Mouse (Mus musculus): ENCODE results near the gene Neurl4.
"Not testable (repeated sequence)": the region's sequence is repeated elsewhere in the genome, so short reads cannot be mapped to it uniquely, and the experiment has no call there.

Gene Neurl4

DNA sequence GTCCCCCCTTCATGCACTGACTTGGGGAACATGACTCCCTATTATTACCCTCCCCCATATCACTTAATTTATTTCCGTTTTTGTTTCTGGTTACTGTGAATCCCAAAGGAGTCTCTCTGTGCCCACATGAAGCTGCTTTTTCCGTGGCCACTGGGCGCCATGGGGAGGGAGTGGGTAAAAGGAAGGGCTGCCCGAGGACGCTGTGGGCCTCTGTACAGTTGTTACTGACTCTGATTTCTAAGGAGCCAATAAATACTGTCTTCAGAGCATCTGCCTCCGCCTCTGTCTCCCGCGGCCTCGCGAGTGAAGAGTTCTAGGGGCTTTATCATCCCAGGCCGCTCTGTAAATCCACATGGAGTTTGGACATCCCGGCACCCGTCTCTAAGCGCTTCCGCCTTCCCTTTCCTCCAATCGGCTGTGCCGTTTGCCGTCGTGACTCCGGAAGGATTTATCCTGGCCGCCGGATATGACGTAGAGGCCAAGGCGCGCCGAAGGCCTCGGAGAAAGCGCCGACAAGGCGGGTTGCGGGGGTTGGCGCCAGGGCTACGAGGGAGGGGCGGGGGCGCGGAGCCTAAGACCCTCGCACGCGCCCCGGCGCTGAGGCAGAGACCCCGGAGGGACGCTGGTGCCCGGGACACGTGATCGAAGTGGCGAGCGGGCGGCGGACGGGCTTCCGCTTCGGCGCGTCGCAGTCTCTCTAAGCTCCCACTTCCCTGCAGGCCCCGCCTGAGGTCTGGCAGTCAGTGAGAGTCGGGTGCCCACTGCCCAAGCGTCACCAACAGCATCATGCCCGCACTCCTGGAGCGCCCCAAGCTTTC lies 12.9 kb downstream of the Neurl4 start, which contains the start of gene Gps2:
Gene Gps2, plus strand, starts transcription at position 335 of the 818 bp plus-strand sequence.
- DNase-seq (ENCODE audit: low spot score), result peak; percentile 89

DNA sequence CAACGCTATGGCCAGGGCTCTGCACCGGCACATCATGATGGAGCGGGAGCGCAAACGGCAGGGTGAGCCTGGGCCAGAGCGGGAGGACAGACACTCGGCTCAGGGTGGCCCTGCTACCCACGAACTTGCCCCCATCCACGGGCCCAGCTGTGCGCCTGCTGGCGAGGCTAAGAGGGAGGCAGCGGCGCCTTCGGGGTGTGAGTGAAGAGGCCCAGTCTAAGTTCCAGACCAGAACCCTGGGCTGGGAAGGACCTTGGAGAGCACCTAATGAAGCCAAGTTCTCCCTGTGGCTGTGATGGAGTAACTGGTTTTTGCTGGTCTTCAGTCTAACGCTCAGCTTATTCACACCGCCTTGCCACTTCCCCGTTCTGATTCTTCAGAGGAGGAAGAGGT lies 13.5 kb downstream of the Neurl4 start:
- no peak for DNase-seq (ENCODE audit: low spot score)

DNA sequence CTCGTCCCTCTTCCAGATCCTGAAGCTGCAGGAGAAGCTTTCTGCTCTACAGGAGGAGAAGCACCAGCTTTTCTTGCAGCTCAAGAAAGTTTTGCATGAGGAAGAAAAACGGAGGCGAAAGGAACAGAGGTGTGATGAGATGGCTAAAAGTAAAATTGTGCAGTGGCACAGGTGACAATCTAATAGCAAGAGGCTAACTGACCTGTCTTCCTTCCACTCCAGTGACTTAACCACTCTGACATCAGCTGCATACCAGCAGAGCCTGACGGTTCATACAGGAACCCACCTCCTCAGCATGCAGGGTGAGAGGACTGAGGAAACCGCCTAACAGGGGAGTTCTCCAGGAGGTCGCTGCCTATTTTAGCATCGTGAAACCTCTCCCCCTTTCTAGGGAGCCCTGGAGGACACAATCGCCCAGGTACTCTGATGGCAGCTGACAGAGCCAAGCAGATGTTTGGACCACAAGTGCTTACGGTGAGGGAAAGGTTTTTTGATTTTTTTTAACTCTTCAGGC lies 14.1 kb downstream of the Neurl4 start:
- no peak for DNase-seq (ENCODE audit: low spot score)

DNA sequence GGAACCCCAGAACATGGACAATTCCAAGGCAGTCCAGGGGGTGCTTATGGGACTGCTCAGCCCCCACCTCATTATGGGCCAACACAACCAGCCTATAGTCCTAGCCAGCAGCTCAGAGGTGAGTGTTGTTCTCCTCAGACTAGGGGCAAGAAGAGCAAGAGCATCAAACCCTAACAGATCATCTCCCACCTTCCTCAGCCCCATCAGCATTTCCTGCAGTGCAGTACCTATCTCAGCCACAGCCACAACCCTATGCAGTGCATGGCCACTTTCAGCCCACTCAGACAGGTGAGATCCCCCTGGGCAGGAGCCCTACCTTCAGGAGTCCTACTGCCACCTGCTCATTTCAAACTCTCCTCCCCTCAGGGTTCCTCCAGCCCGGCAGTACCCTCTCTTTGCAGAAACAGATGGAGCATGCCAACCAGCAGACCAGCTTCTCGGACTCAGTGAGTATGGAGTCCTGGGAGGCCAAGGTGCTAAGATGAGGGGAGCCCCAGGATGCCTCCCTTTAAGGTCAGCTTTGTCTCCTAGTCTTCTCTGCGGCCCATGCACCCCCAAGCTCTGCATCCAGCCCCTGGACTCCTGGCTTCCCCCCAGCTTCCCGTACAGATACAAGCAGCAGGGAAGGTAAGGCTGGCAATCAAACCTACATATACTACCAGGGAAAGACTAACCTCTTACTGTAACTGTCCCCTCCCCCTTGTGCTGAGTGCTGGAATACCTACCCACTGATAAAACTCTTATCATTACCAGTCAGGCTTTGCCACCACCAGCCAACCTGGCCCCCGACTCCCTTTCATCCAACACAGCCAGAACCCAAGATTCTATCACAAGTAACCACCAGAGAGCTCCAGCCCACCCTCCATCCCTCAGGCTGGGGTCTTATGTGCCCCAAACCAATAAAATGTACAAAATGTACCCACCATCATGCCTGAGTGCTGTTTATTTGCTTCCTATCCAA lies 15.1 kb downstream of the Neurl4 start:
- no peak for DNase-seq (ENCODE audit: low spot score)

DNA sequence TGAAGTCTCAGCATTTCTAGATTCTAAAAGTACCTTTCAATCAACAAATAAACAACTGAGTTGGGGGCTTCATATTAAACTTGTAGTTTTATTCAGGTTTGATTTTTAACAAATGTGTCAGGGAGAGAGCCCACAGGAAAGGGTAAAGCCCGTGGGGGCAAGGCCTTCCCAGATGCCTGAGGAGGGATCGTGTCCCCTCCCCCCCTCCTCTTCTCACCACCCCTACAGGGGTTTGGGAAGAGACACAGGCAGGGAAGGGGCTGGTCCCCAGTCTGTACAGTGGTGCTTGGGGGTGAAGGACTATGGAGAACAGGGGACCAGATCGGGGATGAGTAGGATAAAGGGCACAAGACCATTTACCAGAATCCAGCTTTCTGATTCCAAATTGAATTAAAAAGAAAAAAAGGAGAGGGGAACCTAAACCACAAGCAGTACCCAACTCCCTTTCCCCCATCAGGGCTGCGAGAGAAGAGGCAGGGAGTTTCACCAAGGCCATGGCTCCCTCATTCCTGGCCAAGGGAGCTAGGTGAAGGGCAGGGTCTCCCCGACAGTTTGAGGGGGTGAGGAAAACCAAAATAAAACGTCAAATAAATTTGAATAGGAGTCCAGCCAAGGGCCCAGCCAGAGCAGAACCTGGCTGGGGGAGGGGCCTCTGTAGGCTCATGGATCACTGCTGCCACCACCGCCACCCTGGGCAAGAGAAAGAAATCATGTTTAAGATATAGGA lies 15.9 kb downstream of the Neurl4 start:
- DNase-seq (ENCODE audit: low spot score), result not testable (repeated sequence)

DNA sequence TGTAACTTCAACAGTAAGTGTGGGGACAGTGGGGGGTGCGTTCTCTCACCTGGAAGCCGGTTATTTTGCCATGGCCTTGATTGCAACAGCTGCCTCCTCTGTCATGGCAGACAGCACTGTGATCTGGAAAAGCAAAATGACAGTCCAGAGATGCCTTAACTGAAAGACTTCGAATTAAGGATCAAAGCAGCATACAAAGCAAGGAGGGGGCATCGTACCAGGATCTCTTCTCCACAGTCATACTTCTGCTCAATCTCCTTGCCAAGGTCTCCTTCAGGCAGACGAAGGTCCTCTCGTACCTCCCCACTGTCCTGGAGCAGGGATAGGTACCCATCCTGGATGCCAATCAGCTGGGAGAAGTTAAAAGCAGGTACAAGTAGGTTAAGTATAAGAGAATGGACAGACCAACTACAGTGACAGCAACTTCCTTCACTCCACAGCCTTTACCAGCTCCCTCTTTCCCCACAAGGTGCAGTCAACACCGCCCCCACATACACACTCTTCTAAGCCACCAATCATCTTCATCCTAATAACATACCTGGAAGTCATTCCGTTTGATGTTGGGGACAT lies 16.6 kb downstream of the Neurl4 start:
- no peak for DNase-seq (ENCODE audit: low spot score)

DNA sequence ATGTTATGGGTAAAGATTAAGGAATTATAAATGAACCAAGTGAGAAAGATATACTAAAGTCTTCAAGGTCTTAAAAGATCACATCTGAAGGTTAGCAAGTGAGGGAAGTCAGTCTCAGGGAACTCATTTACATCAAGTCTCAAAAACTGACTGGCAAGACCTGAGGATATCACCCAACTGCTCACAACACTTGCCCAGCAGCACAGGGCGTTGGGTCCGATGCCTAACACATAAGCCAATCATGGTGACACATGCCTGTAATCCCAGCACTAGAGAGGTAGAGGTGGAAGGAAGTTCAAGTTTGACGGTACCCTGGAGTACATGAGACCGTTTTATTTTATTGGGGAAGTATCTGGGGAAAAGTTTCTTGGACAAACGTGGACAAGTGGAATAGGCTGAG lies 17.2 kb downstream of the Neurl4 start:
- no peak for DNase-seq (ENCODE audit: low spot score)

DNA sequence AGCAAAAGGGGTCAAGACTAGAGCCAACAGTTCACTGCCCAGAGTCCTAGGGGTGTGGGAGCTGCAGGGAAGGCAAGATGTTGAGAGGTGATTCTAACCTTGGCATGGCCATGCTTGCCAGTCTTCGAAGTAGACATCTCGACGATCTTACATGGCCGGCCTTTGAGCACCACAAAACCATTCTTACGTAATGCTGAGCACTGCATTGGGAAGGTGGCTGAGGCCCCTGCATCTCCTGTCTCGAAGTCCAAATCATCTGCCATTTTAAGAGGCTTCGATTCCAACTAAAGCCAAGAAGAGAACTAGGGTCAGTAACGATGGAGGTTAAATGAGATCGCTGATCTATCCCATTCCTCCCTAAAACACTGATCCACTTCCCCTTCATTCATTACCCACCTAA lies 18.2 kb downstream of the Neurl4 start:
- no peak for DNase-seq (ENCODE audit: low spot score)

DNA sequence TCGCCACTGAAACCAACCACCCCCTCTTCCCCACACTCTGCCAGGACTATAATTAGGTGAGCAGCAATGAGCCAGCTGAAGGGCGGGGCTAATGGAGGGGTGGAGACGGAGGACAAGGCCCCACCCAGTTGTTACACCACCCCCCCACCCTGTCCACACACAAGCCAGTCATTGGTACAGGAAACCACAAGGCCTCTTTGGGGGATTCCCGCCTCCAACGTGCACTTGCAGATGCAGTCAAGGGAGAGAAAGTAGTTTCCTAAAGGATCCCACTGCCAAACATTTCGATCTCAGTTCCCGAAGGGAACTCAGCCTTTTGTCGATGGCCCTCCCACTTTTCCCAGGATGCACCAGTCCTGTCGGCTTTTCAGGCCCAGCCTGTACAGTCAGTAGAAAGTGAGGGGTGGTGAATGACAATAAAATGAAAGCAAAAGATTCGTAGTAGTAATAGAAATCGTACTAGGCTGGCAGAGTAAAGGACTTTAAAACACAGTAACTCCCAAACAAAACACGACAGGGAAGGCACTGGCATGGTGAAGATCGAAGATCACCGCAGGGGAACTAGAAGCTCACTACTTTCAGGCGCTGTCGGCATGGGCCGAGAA lies 18.9 kb downstream of the Neurl4 start:
- DNase-seq (ENCODE audit: low spot score), result no peak

DNA sequence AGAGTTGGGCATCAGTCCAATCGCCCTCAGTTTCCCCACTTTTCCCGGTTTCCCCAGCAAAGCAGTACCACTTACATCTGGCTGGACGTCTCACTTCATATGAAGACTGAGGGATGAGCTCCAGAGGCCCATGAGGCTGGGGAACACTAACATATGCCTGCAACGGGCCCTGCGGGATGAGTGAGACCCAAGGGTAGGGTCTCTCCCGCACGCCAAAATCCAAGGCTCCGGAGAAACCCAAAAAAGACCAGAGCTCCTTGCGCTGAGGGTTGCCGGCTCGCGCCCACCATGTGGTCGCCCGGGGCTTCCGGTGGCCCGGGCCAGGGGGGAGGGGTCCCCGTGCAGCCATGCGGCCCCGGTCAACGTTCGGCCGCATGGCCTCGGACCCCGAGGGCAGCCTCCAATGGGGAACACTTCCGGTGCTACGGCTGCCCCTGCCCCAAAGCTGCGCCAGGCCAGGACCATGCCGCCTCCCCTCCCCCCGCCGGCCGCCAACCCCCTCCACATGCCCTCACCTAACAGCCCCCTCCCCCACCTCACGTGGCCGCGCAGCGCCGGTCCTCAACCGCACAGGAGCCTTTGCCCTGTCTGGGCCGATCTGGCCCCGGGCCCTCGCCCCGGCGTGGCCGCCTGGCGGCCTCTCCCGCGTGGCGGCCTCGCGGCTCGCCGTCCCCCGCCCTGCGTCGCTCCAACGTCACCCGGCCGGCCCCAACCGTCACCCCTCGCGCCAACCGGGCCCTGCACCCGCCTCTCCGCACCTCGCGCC lies 19.6 kb downstream of the Neurl4 start:
- no peak for DNase-seq (ENCODE audit: low spot score)

DNA sequence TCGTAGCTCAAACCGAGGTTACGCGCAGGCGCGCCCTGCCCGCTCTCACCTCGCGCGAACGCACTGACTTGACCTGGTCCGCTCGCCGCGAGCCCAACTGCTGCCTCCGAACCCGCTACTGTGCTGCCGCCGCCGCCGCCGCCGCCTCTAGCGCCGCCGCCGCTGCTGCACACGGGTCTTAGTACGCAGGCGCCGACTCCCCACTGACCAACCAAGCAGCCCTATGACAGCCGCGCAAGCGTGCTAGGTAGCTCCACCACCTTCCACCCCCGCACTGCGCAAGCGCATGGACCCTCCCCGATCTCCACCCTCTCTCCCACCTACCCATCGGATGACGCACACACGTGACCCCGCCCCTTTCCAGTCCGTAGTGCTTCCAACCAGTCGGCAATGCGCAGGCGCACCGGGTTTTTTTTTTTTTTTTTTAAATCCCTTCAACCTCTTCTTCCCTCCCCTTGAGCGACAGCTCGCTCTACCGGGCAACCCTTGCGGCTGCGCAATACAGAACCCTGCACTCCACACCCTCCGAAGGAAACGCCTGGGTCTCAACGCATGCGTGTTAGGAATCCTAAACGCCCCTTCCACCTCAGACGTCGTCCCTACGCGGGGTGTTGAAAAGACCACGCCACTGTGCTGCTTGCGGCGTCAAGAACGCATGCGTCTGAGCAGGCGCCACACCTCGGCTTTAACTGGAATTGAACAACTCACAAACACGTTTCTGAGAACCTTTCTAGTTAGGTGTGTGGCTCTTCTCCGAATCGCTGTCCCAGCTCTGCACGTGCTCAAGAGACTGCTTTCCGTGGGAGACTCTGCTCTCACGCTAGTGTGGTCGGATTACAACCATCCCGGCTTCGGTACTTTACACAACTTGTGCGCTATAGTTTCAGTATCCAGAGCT lies 20.5 kb downstream of the Neurl4 start, which contains the start of gene Eif5a:
Gene Eif5a, minus strand, starts transcription at position 845 of the 898 bp plus-strand sequence.
- DNase-seq (ENCODE audit: low spot score), result peak; percentile 100

DNA sequence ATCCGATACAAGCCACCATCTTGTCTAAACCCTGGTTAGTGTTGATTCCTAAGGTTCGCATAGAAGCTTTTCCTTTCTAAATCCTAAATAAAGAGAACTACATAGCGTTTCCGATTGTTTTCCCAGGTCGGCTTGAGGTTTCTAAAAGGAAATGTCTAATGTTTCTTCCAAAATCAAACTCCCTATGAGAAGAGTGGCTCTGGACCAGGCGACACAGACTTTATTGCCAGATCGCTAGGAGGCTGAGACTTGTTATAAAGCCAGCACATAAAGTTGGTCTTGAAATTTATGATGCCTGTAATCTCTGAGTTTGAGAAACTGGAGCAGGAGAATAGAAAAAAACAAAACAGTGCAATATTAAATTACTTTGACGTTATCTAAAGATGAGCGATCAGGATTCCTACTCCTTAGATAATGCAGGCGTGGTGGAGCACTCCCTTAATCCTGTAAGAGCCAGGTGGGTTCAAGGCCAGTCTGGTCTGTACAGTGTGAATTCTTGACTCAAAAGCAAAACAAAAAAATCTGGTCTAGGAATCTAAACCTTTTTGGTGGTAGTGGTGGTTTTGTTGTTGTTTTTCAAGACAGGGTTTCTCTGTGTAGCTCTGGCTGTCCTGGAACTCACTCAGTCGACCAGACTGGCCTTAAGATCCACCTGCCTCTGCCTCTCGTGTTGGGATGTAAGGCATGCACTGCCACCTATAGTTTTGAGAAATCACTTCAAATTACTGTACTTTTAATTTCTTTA lies 21.3 kb downstream of the Neurl4 start:
- DNase-seq (ENCODE audit: low spot score), result no peak

DNA sequence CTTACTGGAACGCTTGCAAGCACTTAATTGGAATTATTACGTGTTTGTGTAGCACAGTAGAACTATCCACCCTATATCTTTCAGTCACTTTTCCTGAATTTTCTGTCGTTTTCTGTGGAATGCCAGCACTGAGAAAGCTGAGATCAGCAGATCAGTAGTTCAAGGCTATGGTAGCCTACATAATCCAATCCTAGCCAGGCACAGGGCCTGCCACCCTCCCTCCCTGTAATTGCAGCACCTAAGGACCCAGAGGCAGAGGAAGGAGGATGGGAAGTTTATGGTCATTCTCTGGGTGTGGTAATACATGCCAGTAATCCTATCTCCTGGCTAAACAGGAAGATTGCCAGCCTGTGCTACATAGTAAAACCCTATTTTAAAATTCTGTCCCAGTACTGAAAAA lies 21.9 kb downstream of the Neurl4 start:
- DNase-seq (ENCODE audit: low spot score), result no peak

DNA sequence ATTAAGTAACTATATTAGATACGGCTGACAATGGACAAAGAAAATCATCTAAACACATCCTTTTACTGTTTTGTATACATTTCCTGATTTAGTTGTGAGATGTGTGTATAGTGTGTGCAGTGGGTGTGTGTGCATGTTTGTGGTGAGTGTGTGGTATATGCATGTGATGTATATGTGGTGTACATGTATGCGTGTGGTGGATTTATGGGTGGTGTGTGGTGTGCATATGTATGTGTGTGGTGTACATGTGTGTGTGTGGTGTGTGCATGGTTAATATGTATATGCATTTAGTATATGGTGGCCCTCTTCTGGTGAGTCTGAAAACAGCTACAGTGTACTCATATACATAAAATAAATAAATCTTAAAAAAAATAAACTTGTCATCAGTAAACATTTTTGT lies 26.6 kb downstream of the Neurl4 start:
- DNase-seq (ENCODE audit: low spot score), result no peak

DNA sequence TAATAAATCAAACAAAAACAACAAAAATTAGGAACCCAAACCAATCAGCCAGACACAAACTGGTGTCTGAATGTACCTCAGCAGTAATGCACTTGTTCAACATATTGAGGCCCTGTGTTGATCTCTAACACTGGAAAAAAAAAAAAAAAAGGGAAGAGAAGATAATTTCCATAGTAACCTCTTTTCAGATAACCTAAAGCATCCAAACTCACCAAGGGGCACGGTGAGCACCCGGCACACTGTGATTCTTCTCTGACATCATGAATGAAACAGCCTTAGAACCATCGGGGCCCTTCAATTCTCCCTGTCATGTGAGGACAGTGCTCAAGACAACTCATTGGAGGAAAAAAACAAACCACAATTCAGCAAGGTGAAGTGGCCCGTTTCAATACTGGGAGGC lies 28.8 kb downstream of the Neurl4 start:
- DNase-seq (ENCODE audit: low spot score), result no peak

DNA sequence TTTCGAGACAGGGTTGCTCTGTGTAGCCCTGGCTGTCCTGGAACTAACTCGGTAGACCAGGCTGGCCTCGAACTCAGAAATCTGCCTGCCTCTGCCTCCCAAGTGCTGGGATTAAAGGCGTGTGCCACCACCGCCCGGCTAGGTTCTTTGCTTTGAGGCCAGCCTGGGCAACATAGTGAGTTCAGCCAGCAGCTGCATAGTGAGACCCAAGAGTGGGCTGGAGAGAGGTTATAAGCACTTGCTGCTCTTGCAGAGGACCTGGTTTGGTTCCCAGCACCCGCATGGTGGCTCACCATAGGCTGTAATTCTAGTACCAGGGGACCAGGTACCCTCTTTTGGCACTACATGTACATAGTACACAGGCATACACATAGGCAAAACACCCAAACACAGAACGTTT lies 29.3 kb downstream of the Neurl4 start:
- DNase-seq (ENCODE audit: low spot score), result not testable (repeated sequence)

DNA sequence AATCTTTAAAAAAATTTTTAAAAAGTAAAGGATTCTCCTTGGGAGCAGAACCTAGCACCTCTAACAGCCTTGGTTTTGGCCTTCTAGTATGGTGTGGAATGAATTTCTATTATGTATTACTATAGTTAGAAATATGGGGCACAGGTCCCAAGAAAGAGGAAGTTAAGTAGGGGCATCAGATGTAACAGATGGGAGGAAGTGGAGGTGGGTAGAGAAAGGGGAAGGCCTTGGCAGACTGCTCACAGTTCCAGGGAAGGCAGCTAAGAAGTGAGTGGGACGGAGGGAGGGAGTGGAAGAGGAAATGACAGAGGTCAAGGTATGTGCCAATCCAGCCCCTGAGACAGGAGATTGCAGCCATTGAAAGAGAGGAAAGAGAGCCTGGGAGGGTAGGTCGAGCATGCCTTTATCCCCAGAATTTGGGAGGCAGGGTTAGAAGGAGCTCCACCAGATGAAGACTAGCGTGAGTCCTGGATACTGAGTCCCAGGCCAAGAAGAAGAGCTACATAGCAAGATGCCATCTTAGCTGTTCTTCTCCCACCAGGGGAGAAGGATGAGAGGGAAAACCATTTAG lies 30.2 kb downstream of the Neurl4 start:
- DNase-seq (ENCODE audit: low spot score), result no peak

DNA sequence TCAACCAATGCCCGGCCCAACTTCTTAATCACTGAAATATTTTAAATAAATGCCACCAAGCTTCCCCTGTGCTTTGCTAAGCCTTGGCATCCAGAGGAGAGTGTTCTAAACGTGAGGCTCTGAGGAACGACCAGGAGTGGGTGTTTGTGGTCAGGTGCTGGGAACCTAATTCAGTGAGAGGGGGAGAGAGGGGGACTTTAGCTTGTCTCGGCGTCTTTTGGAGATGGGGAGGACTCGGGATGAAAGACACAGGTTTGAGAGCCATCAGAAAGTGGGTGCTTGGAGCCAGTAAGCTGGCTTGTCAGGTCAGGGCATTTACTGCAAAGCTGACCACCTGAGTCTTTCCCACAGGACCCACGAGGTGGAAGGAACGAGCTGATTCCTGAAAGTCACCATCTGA lies 30.9 kb downstream of the Neurl4 start:
- DNase-seq (ENCODE audit: low spot score), result no peak

Measured in ovary, postnatal 14 days (tissue).